Mouse (Mus musculus) hindbrain, embryonic 16.5 days (tissue): ENCODE measurements around the gene Gm16223. TPM values are rescaled to one million over a fixed set of nuclear protein-coding genes. Genes with fewer than 3 reads are reported as not detected.
A peak's percentile ranks its signal among the peaks of the same experiment; 100 is the strongest.

Experiments
- ATAC-seq: fragments of 200-750 bp; cut with Nextera tagmentation; 2 replicates; pipeline ENCODE4 v1.8.0; 2017; ENCODE audit warnings: moderate TSS enrichment, moderate library complexity
- H3K27ac ChIP-seq: fragments of 300-500 bp; sonication (generic); 2 replicates; pipeline ENCODE4 v1.5.1; 2014; ENCODE audit warnings: low read depth, mild to moderate bottlenecking, control low read depth, low read length, moderate library complexity
- H3K27me3 ChIP-seq: fragments of 300-500 bp; sonication (generic); replicated peaks from 2 replicates; pipeline ENCODE4 v1.6.1; 2014; ENCODE audit warnings: low read length; ENCODE audit not compliant: control insufficient read depth, insufficient read depth
- H3K36me3 ChIP-seq: fragments of 300-500 bp; sonication (generic); 2 replicates; pipeline ENCODE4 v1.6.1; 2014; ENCODE audit warnings: mild to moderate bottlenecking, low read length, moderate library complexity, mixed read lengths; ENCODE audit not compliant: control insufficient read depth, insufficient read depth
- H3K4me1 ChIP-seq: fragments of 300-500 bp; sonication (generic); 2 replicates; pipeline ENCODE4 v1.6.1; 2014; ENCODE audit warnings: low read depth, low read length; ENCODE audit not compliant: control insufficient read depth, insufficient read depth
- H3K4me2 ChIP-seq: fragments of 300-500 bp; sonication (generic); 2 replicates; pipeline ENCODE4 v1.6.1; 2014; ENCODE audit warnings: mild to moderate bottlenecking, low read length, control low read depth, moderate library complexity
- H3K4me3 ChIP-seq: fragments of 300-500 bp; sonication (generic); 2 replicates; pipeline ENCODE4 v1.5.1; 2014; ENCODE audit warnings: mild to moderate bottlenecking, low read length, control low read depth, moderate library complexity
- H3K9ac ChIP-seq: fragments of 300-500 bp; sonication (generic); 2 replicates; pipeline ENCODE4 v1.6.1; 2014; ENCODE audit warnings: low read depth, mild to moderate bottlenecking, control low read depth, low read length, moderate library complexity
- H3K9me3 ChIP-seq: fragments of 300-500 bp; sonication (generic); 2 replicates; pipeline ENCODE4 v1.6.1; 2014; ENCODE audit warnings: mild to moderate bottlenecking, low read length, moderate library complexity; ENCODE audit not compliant: control insufficient read depth
- WGBS: fragments of 180-500 bp; shearing (Covaris S2); extraction: QIAGEN DNeasy Blood & Tissue Kit; methylation state at CpG from one replicate; pipeline ENCODE4 v1.1.7; 2014; 5-methylcytosine and 5-hydroxymethylcytosine counted together
- polyA plus RNA-seq: library from polyadenylated mRNA; unstranded; fragments of >200 nt; fragmentation: Nextera tagmentation; extraction: Ambion mirVana; gene quantifications from 2 replicates; pipeline ENCODE4 v1.2.1, GENCODE M21; 2015

Gm16223 gene
- polyA plus RNA-seq, 1 experiment from 2014 or later = not detected

DNA sequence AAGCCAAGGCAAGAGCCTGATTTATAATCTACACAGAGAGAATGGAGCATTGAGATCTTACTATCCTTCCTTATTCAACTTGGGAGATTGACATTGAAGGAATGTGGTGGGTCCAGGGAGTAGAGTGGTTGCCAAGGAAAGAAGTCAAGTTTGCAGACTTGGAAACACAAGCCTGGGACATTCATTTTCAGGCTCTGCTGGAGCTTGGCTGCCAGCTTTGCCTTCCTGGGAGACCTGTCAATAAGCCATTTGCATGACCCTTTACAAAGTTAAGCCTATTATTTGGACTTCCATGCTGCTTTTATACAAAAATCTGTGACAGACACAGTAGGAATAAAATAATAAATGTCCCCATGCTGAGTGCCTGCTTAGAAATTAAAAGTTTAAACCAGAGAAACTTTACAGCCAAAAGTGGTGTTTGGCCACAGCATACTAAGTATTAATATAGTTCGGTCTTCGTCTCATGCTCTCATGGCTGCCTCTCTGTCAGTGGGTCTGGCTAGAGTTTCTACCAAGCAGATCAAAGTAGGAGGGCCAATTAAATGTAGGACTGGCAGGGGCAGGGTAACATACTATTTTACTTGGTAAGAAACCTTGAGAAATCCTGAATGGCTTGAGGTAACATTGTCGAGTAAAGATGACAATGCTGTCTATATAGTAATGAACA is 139.8 kb downstream of the Gm16223 start:
- H3K9ac ChIP-seq = no peak overlapping the region
- ATAC-seq = peak; percentile 92
- no peak overlapping the region for H3K4me2 ChIP-seq
- 65% methylated on average over 3 of the region's 3 CpGs for whole genome bisulfite sequencing
- no peaks in the 10 kb centered on the region for H3K27me3 ChIP-seq
- no peaks in the 10 kb centered on the region for H3K9me3 ChIP-seq
- no peaks in the 10 kb centered on the region for H3K36me3 ChIP-seq
- no peaks in the 10 kb centered on the region for H3K4me1 ChIP-seq
- no peak overlapping the region for H3K4me3 ChIP-seq
- no peak overlapping the region for H3K27ac ChIP-seq

DNA sequence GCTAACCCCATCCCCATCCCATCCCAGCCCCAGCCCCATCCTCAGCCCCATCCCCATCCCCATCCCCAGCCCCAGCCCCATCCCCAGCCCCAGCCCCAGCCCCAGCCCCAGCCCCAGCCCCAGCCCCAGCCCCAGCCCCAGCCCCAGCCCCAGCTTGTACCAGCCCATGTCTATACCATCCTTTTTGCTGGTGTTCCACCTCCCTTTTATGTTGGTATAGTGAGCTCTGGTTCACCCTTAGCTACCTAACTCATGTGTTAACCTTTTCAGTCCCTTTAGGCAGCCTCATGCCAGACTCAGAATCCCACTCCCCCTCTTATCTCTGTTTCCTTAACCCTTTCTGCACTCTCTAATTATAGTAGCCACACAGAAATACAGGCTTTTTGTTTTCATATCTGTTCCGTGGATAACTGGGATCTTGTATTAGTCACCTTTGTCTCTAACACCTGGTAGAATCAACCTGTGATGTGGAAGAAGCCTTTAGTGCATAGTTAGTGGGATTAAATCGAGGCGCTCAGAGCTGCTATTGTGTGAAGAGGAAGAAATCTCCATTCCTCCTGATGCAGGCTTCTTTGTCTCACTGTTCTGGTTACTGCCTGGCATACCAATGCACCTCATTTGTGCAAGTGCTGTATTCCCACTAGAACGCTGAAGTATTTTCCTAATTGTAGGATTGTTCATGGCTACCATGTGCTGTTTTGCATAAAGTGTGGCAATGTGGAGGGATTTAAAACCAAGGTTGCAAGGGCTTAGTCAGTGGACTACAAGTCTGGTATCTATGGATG is 144.0 kb downstream of the Gm16223 start:
- Histone ChIP-seq H3K27me3 (no peaks in the 10 kb centered on the region), H3K4me3 (no peak overlapping the region), H3K27ac (no peak overlapping the region), H3K4me1 (no peaks in the 10 kb centered on the region), H3K9ac (no peak overlapping the region), H3K36me3 (no peaks in the 10 kb centered on the region), H3K9me3 (no peaks in the 10 kb centered on the region), H3K4me2 (no peak overlapping the region)
- no peak; the same call in 1 of the 2 replicates for ATAC-seq
- WGBS = 62% methylated on average over 4 of the region's 4 CpGs

DNA sequence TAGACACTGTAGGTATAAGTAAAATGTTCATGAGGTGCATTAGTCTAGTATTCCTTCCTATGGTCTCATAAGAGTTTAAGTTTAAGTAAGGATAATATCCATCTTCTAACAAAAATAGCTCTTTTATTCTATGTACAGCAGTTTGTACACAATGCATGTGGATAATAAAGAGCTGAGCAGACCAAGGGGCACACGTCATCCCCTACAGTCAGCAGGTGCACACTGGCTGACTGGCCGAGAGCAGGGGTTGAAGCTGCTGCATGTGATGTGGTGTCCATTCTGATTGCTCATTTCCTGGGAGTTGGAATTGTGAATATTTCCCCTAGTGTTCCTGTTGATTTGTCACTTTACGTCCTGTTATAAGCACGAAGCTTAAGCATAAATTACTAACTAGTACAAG is 144.6 kb downstream of the Gm16223 start:
- no peak for ATAC-seq
- 74% methylated on average over 4 of the region's 4 CpGs for WGBS
- Histone ChIP-seq H3K4me1 (no peaks in the 10 kb centered on the region), H3K27me3 (no peaks in the 10 kb centered on the region), H3K4me2 (no peak overlapping the region), H3K36me3 (no peaks in the 10 kb centered on the region), H3K9me3 (no peaks in the 10 kb centered on the region), H3K4me3 (no peak overlapping the region), H3K9ac (no peak overlapping the region), H3K27ac (no peak overlapping the region)

DNA sequence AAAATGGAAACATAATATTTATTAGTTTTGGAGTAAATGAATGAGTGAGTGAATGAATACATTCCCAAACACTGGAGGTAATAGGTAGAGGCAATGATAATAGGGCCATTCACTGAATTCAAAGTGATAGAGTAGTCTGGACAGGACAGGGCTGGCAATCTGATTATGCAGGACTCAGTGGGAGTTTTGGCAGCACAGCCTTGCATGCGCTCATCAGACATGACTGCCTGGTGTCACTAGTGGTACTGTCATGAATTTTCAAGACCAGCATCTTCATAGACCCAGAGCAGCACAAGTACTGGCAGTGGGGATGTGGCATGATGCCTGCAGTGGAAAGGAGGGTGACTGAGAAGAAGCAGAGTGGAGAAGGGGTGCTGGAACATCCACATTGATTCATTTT is 157.1 kb downstream of the Gm16223 start:
- H3K9ac ChIP-seq = no peak overlapping the region
- H3K9me3 ChIP-seq = no peaks in the 10 kb centered on the region
- H3K27me3 ChIP-seq = no peaks in the 10 kb centered on the region
- no peaks in the 10 kb centered on the region for H3K4me1 ChIP-seq
- 56% methylated on average over 1 of the region's 1 CpGs for WGBS
- H3K36me3 ChIP-seq = no peaks in the 10 kb centered on the region
- no peak for ATAC-seq
- no peak overlapping the region for H3K27ac ChIP-seq
- no peak overlapping the region for H3K4me2 ChIP-seq
- no peak overlapping the region for H3K4me3 ChIP-seq

DNA sequence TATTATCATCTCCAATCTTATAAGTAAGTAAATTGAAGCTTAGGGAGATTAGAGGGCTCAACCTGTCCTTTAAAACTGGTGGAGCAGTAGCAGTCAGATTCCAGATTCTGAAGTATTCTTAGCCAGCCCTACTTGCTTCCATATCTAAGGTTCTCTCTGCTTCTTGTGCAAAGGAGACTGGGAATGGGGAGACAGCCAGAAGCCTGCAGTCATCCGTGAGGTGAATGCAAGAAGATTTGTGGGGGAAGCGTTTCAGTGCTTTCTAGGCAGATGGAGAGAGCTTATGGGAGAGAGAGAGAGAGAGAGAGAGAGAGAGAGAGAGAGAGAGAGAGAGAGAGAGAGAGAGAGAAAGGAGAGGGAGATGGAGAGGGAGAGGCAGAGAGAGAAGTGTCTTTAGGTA is 160.9 kb downstream of the Gm16223 start:
- Histone ChIP-seq H3K9ac (no peak overlapping the region), H3K4me1 (no peaks in the 10 kb centered on the region), H3K4me3 (no peak overlapping the region), H3K9me3 (no peaks in the 10 kb centered on the region), H3K4me2 (no peak overlapping the region), H3K27ac (no peak overlapping the region), H3K27me3 (no peaks in the 10 kb centered on the region), H3K36me3 (no peaks in the 10 kb centered on the region)
- ATAC-seq = no peak
- WGBS = 54% methylated on average over 2 of the region's 2 CpGs

DNA sequence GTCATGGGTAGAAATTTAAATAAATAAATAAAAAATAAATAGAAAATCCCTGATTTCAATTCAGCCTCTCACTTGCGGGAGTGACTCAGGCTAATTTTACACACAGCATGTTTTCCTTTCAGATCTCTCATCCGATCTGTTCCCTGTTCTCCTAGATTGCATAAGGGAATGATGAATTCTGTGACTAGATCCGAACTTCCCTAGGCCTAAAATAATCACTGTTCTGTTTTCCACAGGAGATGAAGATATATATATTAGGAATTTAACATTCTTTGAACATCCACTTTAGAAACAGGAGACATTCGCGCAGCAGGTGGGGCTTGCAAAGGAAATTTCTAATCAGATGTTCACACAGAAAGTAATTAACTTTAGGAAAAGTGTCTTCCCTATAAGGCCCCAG is 171.5 kb downstream of the Gm16223 start:
- H3K9ac ChIP-seq = no peak overlapping the region
- H3K36me3 ChIP-seq = no peaks in the 10 kb centered on the region
- H3K27ac ChIP-seq = no peak overlapping the region
- no peaks in the 10 kb centered on the region for H3K27me3 ChIP-seq
- H3K4me3 ChIP-seq = no peak overlapping the region
- no peaks in the 10 kb centered on the region for H3K4me1 ChIP-seq
- WGBS = 60% methylated on average over 5 of the region's 5 CpGs
- no peak for ATAC-seq
- no peak overlapping the region for H3K4me2 ChIP-seq
- H3K9me3 ChIP-seq = no peaks in the 10 kb centered on the region

DNA sequence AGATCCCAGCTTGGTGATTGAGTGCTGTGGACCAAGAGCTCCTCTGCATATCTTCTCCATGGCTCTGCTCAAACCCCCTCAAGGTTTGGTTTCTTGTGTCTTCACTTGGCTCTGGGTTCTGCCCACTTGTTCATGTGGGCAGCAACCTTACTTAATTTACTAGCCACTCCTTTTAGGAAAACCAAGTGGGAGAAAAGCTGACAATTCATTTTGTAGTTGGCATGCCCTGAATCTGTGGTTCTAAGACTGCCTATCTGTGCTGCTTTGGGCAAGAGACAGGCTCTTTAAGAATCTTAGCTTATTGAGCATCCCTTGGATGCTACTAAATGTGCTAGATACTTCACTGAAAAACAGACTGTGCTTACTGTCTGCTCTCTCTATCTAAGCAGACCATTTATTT is 172.0 kb downstream of the Gm16223 start:
- Histone ChIP-seq H3K4me3 (no peak overlapping the region), H3K27me3 (no peaks in the 10 kb centered on the region), H3K9ac (no peak overlapping the region), H3K36me3 (no peaks in the 10 kb centered on the region), H3K9me3 (no peaks in the 10 kb centered on the region), H3K4me2 (no peak overlapping the region), H3K27ac (no peak overlapping the region), H3K4me1 (no peaks in the 10 kb centered on the region)
- ATAC-seq = no peak

- ATAC-seq = no peak
- Histone ChIP-seq H3K4me3 (no peak overlapping the region), H3K36me3 (no peaks in the 10 kb centered on the region), H3K4me1 (no peaks in the 10 kb centered on the region), H3K4me2 (no peak overlapping the region), H3K27me3 (no peaks in the 10 kb centered on the region), H3K9me3 (no peaks in the 10 kb centered on the region), H3K27ac (no peak overlapping the region), H3K9ac (no peak overlapping the region)
- WGBS = 80% methylated on average over 3 of the region's 3 CpGs
Measured at GRCm38 (mm10) chr5:42250376-42250775, 182.6 kb downstream of the Gm16223 start.
